Mouse (Mus musculus) liver, postnatal 0 days (tissue): ENCODE data around the gene Msmp. TPM values are rescaled to one million over a fixed set of nuclear protein-coding genes. Genes with fewer than 3 reads are reported as not detected.
A peak's percentile ranks its signal among the peaks of the same experiment; 100 is the strongest.

ENCODE experiments used
- ATAC-seq: fragments of 200-750 bp; cut with Nextera tagmentation; 2 replicates; pipeline ENCODE4 v1.8.0; 2017; ENCODE audit warnings: mild to moderate bottlenecking, moderate library complexity
- DNase-seq: peaks from one replicate; pipeline ENCODE4 v3.0.0-alpha.2; 2016
- H3K27ac ChIP-seq: fragments of 300-500 bp; sonication (generic); 2 replicates; pipeline ENCODE4 v1.5.1; 2014; ENCODE audit warnings: antibody characterized with exemption, moderate library complexity, mild to moderate bottlenecking, low read depth
- H3K27me3 ChIP-seq: fragments of 300-500 bp; sonication (generic); 2 replicates; pipeline ENCODE4 v1.6.1; 2014; ENCODE audit warnings: low read length, control low read depth, mixed read lengths; ENCODE audit not compliant: insufficient read depth
- H3K36me3 ChIP-seq: fragments of 300-500 bp; sonication (generic); replicated peaks from 2 replicates; pipeline ENCODE4 v1.6.1; 2014; ENCODE audit warnings: mild to moderate bottlenecking, control low read depth, low read length, moderate library complexity, mixed read lengths; ENCODE audit not compliant: insufficient read depth
- H3K4me1 ChIP-seq: fragments of 300-500 bp; sonication (generic); 2 replicates; pipeline ENCODE4 v1.6.1; 2014; ENCODE audit warnings: antibody characterized with exemption, mild to moderate bottlenecking, control low read depth; ENCODE audit not compliant: insufficient read depth
- H3K4me2 ChIP-seq: fragments of 300-500 bp; sonication (generic); 2 replicates; pipeline ENCODE4 v1.6.1; 2014; ENCODE audit warnings: low read depth, mild to moderate bottlenecking, low read length, moderate library complexity, mixed read lengths
- H3K4me3 ChIP-seq: fragments of 300-500 bp; sonication (generic); 2 replicates; pipeline ENCODE4 v1.5.1; 2014; ENCODE audit warnings: low read depth, low read length
- H3K9ac ChIP-seq: fragments of 300-500 bp; sonication (generic); replicated peaks from 2 replicates; pipeline ENCODE4 v1.6.1; 2014; ENCODE audit warnings: mild to moderate bottlenecking, moderate library complexity
- H3K9me3 ChIP-seq: fragments of 300-500 bp; sonication (generic); 2 replicates; pipeline ENCODE4 v1.6.1; 2016; ENCODE audit warnings: mild to moderate bottlenecking, control low read depth, low read length, mixed read lengths
- CTCF ChIP-seq: sonication (generic); IDR thresholded peaks from 2 replicates; pipeline ENCODE4 v1.5.1; 2016; ENCODE audit warnings: antibody characterized with exemption, low read depth
- EP300 ChIP-seq: IDR thresholded peaks from 2 replicates; pipeline ENCODE4 v1.6.1; 2016; ENCODE audit warnings: antibody characterized with exemption, low read depth, mild to moderate bottlenecking
- WGBS: fragments of 180-500 bp; shearing (Covaris S2); extraction: QIAGEN DNeasy Blood & Tissue Kit; methylation state at CpG from one replicate; pipeline ENCODE4 v1.1.7; 2014; ENCODE audit not compliant: insufficient replicate concordance; 5-methylcytosine and 5-hydroxymethylcytosine counted together
- polyA plus RNA-seq: library from polyadenylated mRNA; unstranded; fragments of >200 nt; fragmentation: Nextera tagmentation; extraction: Ambion mirVana; gene quantifications from 2 replicates; pipeline ENCODE4 v1.2.1, GENCODE M21; 2015

Gene Msmp
- polyA plus RNA-seq, 1 experiment from 2014 or later = 0.96 TPM

DNA sequence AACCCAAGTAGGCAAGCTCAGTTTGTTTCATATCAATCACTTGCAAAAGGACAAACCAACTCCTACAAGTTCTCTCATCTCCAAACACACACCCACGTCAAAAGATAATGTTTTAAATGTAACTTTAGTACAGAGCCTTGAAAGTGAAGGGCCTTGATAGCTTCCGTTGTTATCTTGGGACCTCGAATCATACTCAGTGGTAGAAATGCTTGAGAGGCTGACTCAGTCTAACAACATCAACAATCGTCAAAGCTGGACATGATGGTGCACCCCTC lies 20.8 kb downstream of the Msmp start:
- H3K4me2 ChIP-seq = peak overlapping the region; percentile 95
- no peaks in the 10 kb centered on the region for H3K9me3 ChIP-seq
- TF ChIP-seq CTCF (no peak), EP300 (no peak)
- WGBS = 47% methylated on average over 4 of the region's 4 CpGs
- no peaks in the 10 kb centered on the region for H3K27me3 ChIP-seq
- peaks cover 38% of the 10 kb centered on the region for H3K4me1 ChIP-seq
- DNase-seq (no peak), ATAC-seq (no peak)
- H3K4me3 ChIP-seq = peak overlapping the region; percentile 75
- peak overlapping the region; percentile 99; the same call in 1 of the 2 replicates for H3K27ac ChIP-seq
- H3K9ac ChIP-seq = peak overlapping the region; percentile 89
- H3K36me3 ChIP-seq = peaks cover 42% of the 10 kb centered on the region

GRCm38 (mm10) chr4:43562769-43563600 lies 21.3 kb downstream of the Msmp start:
- no peak for TF ChIP-seq CTCF
- no peak for TF ChIP-seq EP300
- no peak for ATAC-seq
- no peaks in the 10 kb centered on the region for H3K27me3 ChIP-seq
- H3K4me2 ChIP-seq = peak overlapping the region; percentile 95
- peaks cover 43% of the 10 kb centered on the region for H3K4me1 ChIP-seq
- peaks cover 37% of the 10 kb centered on the region for H3K36me3 ChIP-seq
- no peaks in the 10 kb centered on the region for H3K9me3 ChIP-seq
- 3% methylated on average over 22 of the region's 22 CpGs for WGBS
- H3K9ac ChIP-seq = peak overlapping the region; percentile 89
- H3K27ac ChIP-seq = peak overlapping the region; percentile 99
- DNase-seq = no peak
- peak overlapping the region; percentile 75 for H3K4me3 ChIP-seq

GRCm38 (mm10) chr4:43561997-43562768 lies 22.1 kb downstream of the Msmp start, which contains the start of the genes Creb3 and Tln1:
Gene Creb3 (plus strand): TSS chr4:43562332.
Gene Tln1 (minus strand): TSS chr4:43562691.
- no peaks in the 10 kb centered on the region for H3K9me3 ChIP-seq
- peaks cover 49% of the 10 kb centered on the region for H3K4me1 ChIP-seq
- WGBS = under 1% methylated on average over 57 of the region's 62 CpGs
- H3K4me3 ChIP-seq = peak within 1 kb of the TSS; percentile 75
- H3K4me2 ChIP-seq = peak within 1 kb of the TSS; percentile 95
- H3K27ac ChIP-seq = peak within 1 kb of the TSS; percentile 99
- H3K27me3 ChIP-seq = no peaks in the 10 kb centered on the region
- ATAC-seq (peak; percentile 89), DNase-seq (peak; percentile 93)
- H3K36me3 ChIP-seq = peaks cover 33% of the 10 kb centered on the region
- TF ChIP-seq EP300 (peak; percentile 52; the same call in 1 of the 2 replicates), CTCF (0 out of 2 replicates have a peak, but pooled peaks have one; percentile 21)
- H3K9ac ChIP-seq = peak within 1 kb of the TSS; percentile 89

- Histone ChIP-seq H3K9ac (peak overlapping the region; percentile 89), H3K27me3 (no peaks in the 10 kb centered on the region), H3K4me2 (peak overlapping the region; percentile 95), H3K9me3 (no peaks in the 10 kb centered on the region), H3K36me3 (peaks cover 32% of the 10 kb centered on the region), H3K4me3 (peak overlapping the region; percentile 75), H3K27ac (peak overlapping the region; percentile 99), H3K4me1 (peaks cover 49% of the 10 kb centered on the region)
- 1% methylated on average over 16 of the region's 16 CpGs for WGBS
- no peak for DNase-seq
- TF ChIP-seq EP300 (no peak), CTCF (no peak)
- no peak for ATAC-seq
Measured at GRCm38 (mm10) chr4:43561436-43561996, 22.8 kb downstream of the Msmp start.

- H3K27me3 ChIP-seq = no peaks in the 10 kb centered on the region
- peaks cover 32% of the 10 kb centered on the region for H3K36me3 ChIP-seq
- peaks cover 49% of the 10 kb centered on the region for H3K4me1 ChIP-seq
- DNase-seq (no peak), ATAC-seq (no peak)
- peak overlapping the region; percentile 95 for H3K4me2 ChIP-seq
- H3K9me3 ChIP-seq = no peaks in the 10 kb centered on the region
- peak overlapping the region; percentile 99 for H3K27ac ChIP-seq
- 10% methylated on average over 2 of the region's 2 CpGs for WGBS
- TF ChIP-seq CTCF (no peak), EP300 (no peak)
- H3K4me3 ChIP-seq = peak overlapping the region; percentile 75
- peak overlapping the region; percentile 89 for H3K9ac ChIP-seq
Measured at GRCm38 (mm10) chr4:43560976-43561375, 23.3 kb downstream of the Msmp start.

GRCm38 (mm10) chr4:43560243-43560611 lies 24.1 kb downstream of the Msmp start:
- DNase-seq (peak; percentile 71), ATAC-seq (no peak)
- Histone ChIP-seq H3K9ac (peak overlapping the region; percentile 89), H3K4me3 (peak overlapping the region; percentile 75), H3K27ac (peak overlapping the region; percentile 99), H3K36me3 (peaks cover 32% of the 10 kb centered on the region), H3K9me3 (no peaks in the 10 kb centered on the region), H3K27me3 (no peaks in the 10 kb centered on the region), H3K4me1 (peaks cover 49% of the 10 kb centered on the region), H3K4me2 (peak overlapping the region; percentile 95)
- no peak for TF ChIP-seq EP300
- no peak for TF ChIP-seq CTCF
- 5% methylated on average over 6 of the region's 6 CpGs for WGBS
